Mouse (Mus musculus): ENCODE data around the gene 4930583I09Rik. TPM values are rescaled to one million over a fixed set of nuclear protein-coding genes. Genes with fewer than 3 reads are reported as not detected.

4930583I09Rik gene
- total and polyA plus RNA-seq, 2 experiments = not detected

GRCm38 (mm10) chr17:64827482-64827881 is 8.4 kb downstream of the 4930583I09Rik start:
- Histone ChIP-seq H3K79me2 (ENCODE audit: control insufficient read depth, insufficient read depth, low read length) (no peaks in the 10 kb centered on the region), H3K27ac (replicated peaks; ENCODE audit: insufficient read depth, low read depth, low read length) (no peak overlapping the region), H3K9ac (ENCODE audit: low read depth, low read length) (no peak overlapping the region), H3K36me3 (ENCODE audit: control insufficient read depth, insufficient read depth, low read length) (no peaks in the 10 kb centered on the region), H3K4me1 (ENCODE audit: control insufficient read depth, insufficient read depth, low read length) (peaks cover 5% of the 10 kb centered on the region), H3K4me3 (ENCODE audit: insufficient read depth, low read depth, low read length) (no peak overlapping the region), H3K27me3 (ENCODE audit: control insufficient read depth, insufficient read depth, low read length) (no peaks in the 10 kb centered on the region)
- WGBS = 92% methylated on average over 5 of the region's 5 CpGs
- TF ChIP-seq CTCF (IDR thresholded peaks at IDR 0.05; ENCODE audit: low read depth, low read length) (no peak), POLR2A (IDR thresholded peaks at IDR 0.05; ENCODE audit: extremely low read depth, insufficient read depth, low read length) (no peak)
- no peak for DNase-seq (ENCODE audit: extremely low read depth, low read depth, low spot score)

GRCm38 (mm10) chr17:64826843-64827242 is 9.0 kb downstream of the 4930583I09Rik start:
- Histone ChIP-seq H3K79me2 (ENCODE audit: control insufficient read depth, insufficient read depth, low read length) (no peaks in the 10 kb centered on the region), H3K9ac (ENCODE audit: low read depth, low read length) (no peak overlapping the region), H3K36me3 (ENCODE audit: control insufficient read depth, insufficient read depth, low read length) (no peaks in the 10 kb centered on the region), H3K27ac (replicated peaks; ENCODE audit: insufficient read depth, low read depth, low read length) (no peak overlapping the region), H3K4me1 (ENCODE audit: control insufficient read depth, insufficient read depth, low read length) (peaks cover 5% of the 10 kb centered on the region), H3K4me3 (ENCODE audit: insufficient read depth, low read depth, low read length) (no peak overlapping the region), H3K27me3 (ENCODE audit: control insufficient read depth, insufficient read depth, low read length) (no peaks in the 10 kb centered on the region)
- 89% methylated on average over 4 of the region's 4 CpGs for WGBS
- DNase-seq (ENCODE audit: extremely low read depth, low read depth, low spot score) = no peak
- TF ChIP-seq POLR2A (IDR thresholded peaks at IDR 0.05; ENCODE audit: extremely low read depth, insufficient read depth, low read length) (no peak), CTCF (IDR thresholded peaks at IDR 0.05; ENCODE audit: low read depth, low read length) (no peak)

GRCm38 (mm10) chr17:64822561-64822960 is 13.3 kb downstream of the 4930583I09Rik start:
- Histone ChIP-seq H3K4me3 (ENCODE audit: insufficient read depth, low read depth, low read length) (no peak overlapping the region), H3K79me2 (ENCODE audit: control insufficient read depth, insufficient read depth, low read length) (no peaks in the 10 kb centered on the region), H3K9ac (ENCODE audit: low read depth, low read length) (no peak overlapping the region), H3K27ac (replicated peaks; ENCODE audit: insufficient read depth, low read depth, low read length) (no peak overlapping the region), H3K4me1 (ENCODE audit: control insufficient read depth, insufficient read depth, low read length) (no peaks in the 10 kb centered on the region), H3K36me3 (ENCODE audit: control insufficient read depth, insufficient read depth, low read length) (no peaks in the 10 kb centered on the region), H3K27me3 (ENCODE audit: control insufficient read depth, insufficient read depth, low read length) (no peaks in the 10 kb centered on the region)
- TF ChIP-seq POLR2A (IDR thresholded peaks at IDR 0.05; ENCODE audit: extremely low read depth, insufficient read depth, low read length) (no peak), CTCF (IDR thresholded peaks at IDR 0.05; ENCODE audit: low read depth, low read length) (no peak)
- no peak for DNase-seq (ENCODE audit: extremely low read depth, low read depth, low spot score)
- WGBS = 88% methylated on average over 5 of the region's 5 CpGs

GRCm38 (mm10) chr17:64820841-64821593 is 14.9 kb downstream of the 4930583I09Rik start:
- no peaks in the 10 kb centered on the region for H3K27me3 ChIP-seq (ENCODE audit: control insufficient read depth, insufficient read depth, low read length)
- TF ChIP-seq POLR2A (IDR thresholded peaks at IDR 0.05; ENCODE audit: extremely low read depth, insufficient read depth, low read length) (no peak), CTCF (IDR thresholded peaks at IDR 0.05; ENCODE audit: low read depth, low read length) (no peak)
- H3K9ac ChIP-seq (ENCODE audit: low read depth, low read length) = no peak overlapping the region
- H3K27ac ChIP-seq (replicated peaks; ENCODE audit: insufficient read depth, low read depth, low read length) = no peak overlapping the region
- H3K4me1 ChIP-seq (ENCODE audit: control insufficient read depth, insufficient read depth, low read length) = no peaks in the 10 kb centered on the region
- no peaks in the 10 kb centered on the region for H3K36me3 ChIP-seq (ENCODE audit: control insufficient read depth, insufficient read depth, low read length)
- no peaks in the 10 kb centered on the region for H3K79me2 ChIP-seq (ENCODE audit: control insufficient read depth, insufficient read depth, low read length)
- no peak overlapping the region for H3K4me3 ChIP-seq (ENCODE audit: insufficient read depth, low read depth, low read length)
- WGBS = 77% methylated on average over 7 of the region's 7 CpGs
- no peak for DNase-seq (ENCODE audit: extremely low read depth, low read depth, low spot score)

- H3K36me3 ChIP-seq (ENCODE audit: control insufficient read depth, insufficient read depth, low read length) = no peaks in the 10 kb centered on the region
- no peak overlapping the region for H3K9ac ChIP-seq (ENCODE audit: low read depth, low read length)
- H3K4me1 ChIP-seq (ENCODE audit: control insufficient read depth, insufficient read depth, low read length) = no peaks in the 10 kb centered on the region
- no peaks in the 10 kb centered on the region for H3K79me2 ChIP-seq (ENCODE audit: control insufficient read depth, insufficient read depth, low read length)
- DNase-seq (ENCODE audit: extremely low read depth, low read depth, low spot score) = no peak
- H3K4me3 ChIP-seq (ENCODE audit: insufficient read depth, low read depth, low read length) = no peak overlapping the region
- no peak overlapping the region for H3K27ac ChIP-seq (replicated peaks; ENCODE audit: insufficient read depth, low read depth, low read length)
- TF ChIP-seq POLR2A (IDR thresholded peaks at IDR 0.05; ENCODE audit: extremely low read depth, insufficient read depth, low read length) (no peak), CTCF (IDR thresholded peaks at IDR 0.05; ENCODE audit: low read depth, low read length) (no peak)
- 92% methylated on average over 3 of the region's 3 CpGs for WGBS
- no peaks in the 10 kb centered on the region for H3K27me3 ChIP-seq (ENCODE audit: control insufficient read depth, insufficient read depth, low read length)
These were observed 19.6 kb downstream of the 4930583I09Rik start for GRCm38 (mm10) chr17:64816298-64816697.

GRCm38 (mm10) chr17:64815806-64816205 is 20.1 kb downstream of the 4930583I09Rik start:
- TF ChIP-seq CTCF (IDR thresholded peaks at IDR 0.05; ENCODE audit: low read depth, low read length) (no peak), POLR2A (IDR thresholded peaks at IDR 0.05; ENCODE audit: extremely low read depth, insufficient read depth, low read length) (no peak)
- 76% methylated on average over 2 of the region's 2 CpGs for WGBS
- H3K27me3 ChIP-seq (ENCODE audit: control insufficient read depth, insufficient read depth, low read length) = no peaks in the 10 kb centered on the region
- DNase-seq (ENCODE audit: extremely low read depth, low read depth, low spot score) = no peak
- H3K36me3 ChIP-seq (ENCODE audit: control insufficient read depth, insufficient read depth, low read length) = no peaks in the 10 kb centered on the region
- H3K4me1 ChIP-seq (ENCODE audit: control insufficient read depth, insufficient read depth, low read length) = no peaks in the 10 kb centered on the region
- no peak overlapping the region for H3K9ac ChIP-seq (ENCODE audit: low read depth, low read length)
- H3K79me2 ChIP-seq (ENCODE audit: control insufficient read depth, insufficient read depth, low read length) = no peaks in the 10 kb centered on the region
- no peak overlapping the region for H3K27ac ChIP-seq (replicated peaks; ENCODE audit: insufficient read depth, low read depth, low read length)
- no peak overlapping the region for H3K4me3 ChIP-seq (ENCODE audit: insufficient read depth, low read depth, low read length)
